Mouse (Mus musculus) frontal cortex, postnatal 36 days (tissue): ENCODE results near the gene Nat8f7.
"Not testable (repeated sequence)": the region's sequence is repeated elsewhere in the genome, so short reads cannot be mapped to it uniquely, and the experiment has no call there.

ENCODE experiments used
- DNase-seq, 2 experiments: peaks; one replicate each; pipeline ENCODE4 v3.0.0; 2022; ENCODE audit warnings: low spot score in 2 of 2

The Nat8f7 gene

DNA sequence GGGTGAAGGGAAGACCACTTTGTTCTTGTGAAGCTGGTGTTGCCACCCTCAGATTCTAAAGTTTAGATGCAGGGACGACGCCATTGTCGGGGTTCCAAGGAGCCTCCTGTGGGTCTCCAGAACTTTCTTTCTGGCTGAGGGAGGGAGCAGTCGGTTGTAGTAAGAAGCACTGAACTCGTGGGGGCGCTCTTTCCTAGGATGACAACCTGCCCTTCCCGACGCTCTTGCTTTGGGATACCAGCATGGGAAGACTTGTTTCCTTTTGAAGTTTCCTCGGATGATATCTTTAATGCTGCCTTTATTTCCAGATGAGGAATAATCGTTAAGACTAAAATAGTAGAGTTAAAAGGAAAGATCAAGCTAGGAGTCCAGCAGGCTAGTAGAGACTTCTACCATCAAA, at the start of gene Nat8f7:
Gene Nat8f7, minus strand, starts transcription at position 101 of the 400 bp plus-strand sequence.
- DNase-seq: not testable (repeated sequence)

DNA sequence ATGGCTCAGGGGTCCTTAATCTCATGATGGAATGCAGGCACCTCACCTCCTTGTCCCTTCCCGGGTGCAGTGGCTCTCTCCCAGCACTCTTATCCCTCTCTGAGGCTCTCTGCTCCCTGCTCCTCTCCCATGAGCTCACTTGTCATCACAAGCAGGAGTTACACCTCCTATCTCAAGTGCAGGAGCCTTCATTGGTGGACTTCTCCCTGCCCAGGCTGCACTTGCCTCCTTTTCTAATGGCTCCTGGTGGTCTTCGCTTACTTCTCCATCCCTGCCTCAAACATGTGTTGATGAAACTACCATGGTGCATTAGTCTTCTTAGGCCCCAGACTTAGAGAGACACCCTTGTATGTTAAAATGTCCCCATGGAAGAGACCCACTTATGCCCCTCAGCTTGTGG, 49.7 kb upstream of the Nat8f7 start:
- DNase-seq: not testable (repeated sequence)

GRCm38 (mm10) chr6:85755705-85756249, 42.8 kb upstream of the Nat8f7 start:
- not testable (repeated sequence) for DNase-seq

- not testable (repeated sequence) for DNase-seq
These were observed 3.4 kb downstream of the Nat8f7 start for GRCm38 (mm10) chr6:85709607-85710006.

DNA sequence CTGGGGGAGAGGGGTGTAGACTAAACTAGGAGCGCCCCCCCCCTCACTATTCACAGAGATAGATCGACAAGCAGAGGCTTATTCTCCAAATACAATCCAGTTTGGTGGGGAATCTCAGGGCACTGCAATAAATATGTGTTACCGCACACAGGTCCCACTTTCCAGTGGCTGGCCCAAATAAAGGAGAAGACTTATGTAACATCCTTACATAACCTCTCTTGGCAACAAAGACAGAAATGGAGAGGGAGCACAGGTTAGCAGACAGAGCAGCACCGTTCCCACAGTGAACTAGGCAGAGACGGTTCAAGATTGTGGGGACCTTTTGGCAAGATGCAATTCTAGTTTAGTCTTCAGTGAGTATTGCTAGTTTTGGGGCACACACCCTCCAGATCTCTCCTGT, 3.8 kb downstream of the Nat8f7 start:
- DNase-seq: not testable (repeated sequence)

DNA sequence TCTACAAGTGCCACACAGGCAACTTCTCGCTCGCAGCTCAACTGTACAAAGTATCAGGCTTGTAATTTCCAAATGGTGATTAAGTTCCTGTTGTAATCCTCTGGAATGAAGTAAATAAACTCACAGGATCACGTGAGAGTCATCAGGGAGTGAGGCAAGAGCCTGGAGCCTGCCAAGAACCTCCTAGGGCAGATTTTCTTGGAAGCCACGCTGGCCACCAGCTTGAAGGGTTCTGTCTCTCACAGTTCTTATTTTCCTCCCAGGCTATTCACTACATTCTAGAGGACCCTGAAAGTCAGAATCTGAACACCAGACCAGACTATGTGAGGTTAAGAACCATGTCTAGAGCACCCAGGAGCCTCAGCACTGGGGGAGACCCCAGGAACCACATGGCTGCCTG, 11.1 kb downstream of the Nat8f7 start:
- not testable (repeated sequence) for DNase-seq
